Mouse (Mus musculus): ENCODE measurements around the gene Trpv1. TPM values are rescaled to one million over a fixed set of nuclear protein-coding genes. Genes with fewer than 3 reads are reported as not detected.

Gene Trpv1
- polyA plus RNA-seq, 1 experiment from 2014 or later, result not detected

GRCm38 (mm10) chr11:73203895-73204294, 30.2 kb upstream of the Trpv1 start:
- no peaks in the 10 kb centered on the region for H3K9me3 ChIP-seq (replicated peaks)
- no peak for DNase-seq
- no peak overlapping the region for H3K4me2 ChIP-seq
- no peaks in the 10 kb centered on the region for H3K27me3 ChIP-seq
- H3K9ac ChIP-seq, result no peak overlapping the region
- ATAC-seq (ENCODE audit: low read depth), result no peak
- H3K4me1 ChIP-seq (replicated peaks), result peaks cover 10% of the 10 kb centered on the region
- H3K4me3 ChIP-seq (replicated peaks), result no peak overlapping the region
- H3K27ac ChIP-seq, result no peak overlapping the region
- H3K36me3 ChIP-seq, result no peaks in the 10 kb centered on the region
- 75% methylated on average over 8 of the region's 8 CpGs for WGBS (ENCODE audit: insufficient replicate concordance)

GRCm38 (mm10) chr11:73205194-73205593, 28.9 kb upstream of the Trpv1 start:
- H3K9ac ChIP-seq, result no peak overlapping the region
- H3K4me3 ChIP-seq (replicated peaks), result no peak overlapping the region
- H3K36me3 ChIP-seq, result no peaks in the 10 kb centered on the region
- H3K9me3 ChIP-seq (replicated peaks), result no peaks in the 10 kb centered on the region
- WGBS (ENCODE audit: insufficient replicate concordance), result 61% methylated on average over 7 of the region's 7 CpGs
- H3K27me3 ChIP-seq, result no peaks in the 10 kb centered on the region
- no peak for DNase-seq
- no peak overlapping the region for H3K27ac ChIP-seq
- no peak for ATAC-seq (ENCODE audit: low read depth)
- H3K4me1 ChIP-seq (replicated peaks), result peaks cover 2% of the 10 kb centered on the region
- no peak overlapping the region for H3K4me2 ChIP-seq

- WGBS (ENCODE audit: insufficient replicate concordance), result 64% methylated on average over 2 of the region's 2 CpGs
- ATAC-seq (ENCODE audit: low read depth), result no peak
- no peaks in the 10 kb centered on the region for H3K4me1 ChIP-seq (replicated peaks)
- H3K9ac ChIP-seq, result no peak overlapping the region
- H3K4me2 ChIP-seq, result no peak overlapping the region
- no peaks in the 10 kb centered on the region for H3K27me3 ChIP-seq
- H3K9me3 ChIP-seq (replicated peaks), result no peaks in the 10 kb centered on the region
- no peak overlapping the region for H3K27ac ChIP-seq
- no peak overlapping the region for H3K4me3 ChIP-seq (replicated peaks)
- H3K36me3 ChIP-seq, result no peaks in the 10 kb centered on the region
- no peak for DNase-seq
Observed at GRCm38 (mm10) chr11:73207621-73208020, 26.5 kb upstream of the Trpv1 start.

- no peaks in the 10 kb centered on the region for H3K36me3 ChIP-seq
- H3K9me3 ChIP-seq (replicated peaks), result no peaks in the 10 kb centered on the region
- no peak overlapping the region for H3K4me2 ChIP-seq
- 55% methylated on average over 3 of the region's 3 CpGs for WGBS (ENCODE audit: insufficient replicate concordance)
- no peaks in the 10 kb centered on the region for H3K4me1 ChIP-seq (replicated peaks)
- no peak for ATAC-seq (ENCODE audit: low read depth)
- H3K27me3 ChIP-seq, result no peaks in the 10 kb centered on the region
- no peak overlapping the region for H3K27ac ChIP-seq
- DNase-seq, result no peak
- no peak overlapping the region for H3K9ac ChIP-seq
- H3K4me3 ChIP-seq (replicated peaks), result no peak overlapping the region
Observed at GRCm38 (mm10) chr11:73213956-73214355, 20.1 kb upstream of the Trpv1 start.

GRCm38 (mm10) chr11:73219671-73220070, 14.4 kb upstream of the Trpv1 start:
- Histone ChIP-seq H3K4me3 (replicated peaks) (no peak overlapping the region), H3K9me3 (replicated peaks) (no peaks in the 10 kb centered on the region), H3K27ac (no peak overlapping the region), H3K4me1 (replicated peaks) (no peaks in the 10 kb centered on the region), H3K36me3 (no peaks in the 10 kb centered on the region), H3K27me3 (no peaks in the 10 kb centered on the region), H3K4me2 (no peak overlapping the region), H3K9ac (no peak overlapping the region)
- DNase-seq, result no peak
- WGBS (ENCODE audit: insufficient replicate concordance), result 43% methylated on average over 2 of the region's 2 CpGs
- ATAC-seq (ENCODE audit: low read depth), result no peak

GRCm38 (mm10) chr11:73220651-73221050, 13.4 kb upstream of the Trpv1 start:
- H3K27me3 ChIP-seq, result no peaks in the 10 kb centered on the region
- 77% methylated on average over 1 of the region's 1 CpGs for WGBS (ENCODE audit: insufficient replicate concordance)
- H3K9ac ChIP-seq, result no peak overlapping the region
- no peak for ATAC-seq (ENCODE audit: low read depth)
- no peaks in the 10 kb centered on the region for H3K36me3 ChIP-seq
- no peak overlapping the region for H3K4me3 ChIP-seq (replicated peaks)
- no peak for DNase-seq
- H3K4me2 ChIP-seq, result no peak overlapping the region
- no peaks in the 10 kb centered on the region for H3K9me3 ChIP-seq (replicated peaks)
- H3K27ac ChIP-seq, result no peak overlapping the region
- H3K4me1 ChIP-seq (replicated peaks), result no peaks in the 10 kb centered on the region

- no peaks in the 10 kb centered on the region for H3K36me3 ChIP-seq
- no peak for ATAC-seq (ENCODE audit: low read depth)
- no peaks in the 10 kb centered on the region for H3K4me1 ChIP-seq (replicated peaks)
- H3K27me3 ChIP-seq, result no peaks in the 10 kb centered on the region
- no peak overlapping the region for H3K9ac ChIP-seq
- WGBS (ENCODE audit: insufficient replicate concordance), result 30% methylated on average over 5 of the region's 5 CpGs
- no peaks in the 10 kb centered on the region for H3K9me3 ChIP-seq (replicated peaks)
- DNase-seq, result no peak
- no peak overlapping the region for H3K27ac ChIP-seq
- H3K4me2 ChIP-seq, result no peak overlapping the region
- H3K4me3 ChIP-seq (replicated peaks), result no peak overlapping the region
Observed at GRCm38 (mm10) chr11:73222846-73223245, 11.2 kb upstream of the Trpv1 start.

GRCm38 (mm10) chr11:73223966-73224365, 10.1 kb upstream of the Trpv1 start:
- Histone ChIP-seq H3K27ac (no peak overlapping the region), H3K36me3 (no peaks in the 10 kb centered on the region), H3K9ac (no peak overlapping the region), H3K9me3 (replicated peaks) (no peaks in the 10 kb centered on the region), H3K4me3 (replicated peaks) (no peak overlapping the region), H3K27me3 (no peaks in the 10 kb centered on the region), H3K4me1 (replicated peaks) (no peaks in the 10 kb centered on the region), H3K4me2 (no peak overlapping the region)
- 61% methylated on average over 2 of the region's 2 CpGs for WGBS (ENCODE audit: insufficient replicate concordance)
- ATAC-seq (ENCODE audit: low read depth), result no peak
- DNase-seq, result no peak

GRCm38 (mm10) chr11:73225856-73226255, 8.2 kb upstream of the Trpv1 start:
- no peak for DNase-seq
- ATAC-seq (ENCODE audit: low read depth), result no peak
- Histone ChIP-seq H3K4me3 (replicated peaks) (no peak overlapping the region), H3K27me3 (no peaks in the 10 kb centered on the region), H3K36me3 (no peaks in the 10 kb centered on the region), H3K27ac (no peak overlapping the region), H3K4me1 (replicated peaks) (no peaks in the 10 kb centered on the region), H3K9me3 (replicated peaks) (no peaks in the 10 kb centered on the region), H3K4me2 (no peak overlapping the region), H3K9ac (no peak overlapping the region)
- 66% methylated on average over 6 of the region's 6 CpGs for WGBS (ENCODE audit: insufficient replicate concordance)

- no peaks in the 10 kb centered on the region for H3K27me3 ChIP-seq
- no peaks in the 10 kb centered on the region for H3K9me3 ChIP-seq (replicated peaks)
- 56% methylated on average over 5 of the region's 5 CpGs for WGBS (ENCODE audit: insufficient replicate concordance)
- DNase-seq (no peak), ATAC-seq (ENCODE audit: low read depth) (no peak)
- no peaks in the 10 kb centered on the region for H3K4me1 ChIP-seq (replicated peaks)
- no peak overlapping the region for H3K27ac ChIP-seq
- no peak overlapping the region for H3K9ac ChIP-seq
- no peaks in the 10 kb centered on the region for H3K36me3 ChIP-seq
- no peak overlapping the region for H3K4me2 ChIP-seq
- no peak overlapping the region for H3K4me3 ChIP-seq (replicated peaks)
Observed at GRCm38 (mm10) chr11:73228881-73229280, 5.2 kb upstream of the Trpv1 start.

GRCm38 (mm10) chr11:73230081-73230480, 4.0 kb upstream of the Trpv1 start:
- Histone ChIP-seq H3K36me3 (no peaks in the 10 kb centered on the region), H3K4me1 (replicated peaks) (no peaks in the 10 kb centered on the region), H3K4me2 (no peak overlapping the region), H3K9ac (no peak overlapping the region), H3K27ac (no peak overlapping the region), H3K4me3 (replicated peaks) (no peak overlapping the region), H3K9me3 (replicated peaks) (no peaks in the 10 kb centered on the region), H3K27me3 (no peaks in the 10 kb centered on the region)
- 64% methylated on average over 5 of the region's 5 CpGs for WGBS (ENCODE audit: insufficient replicate concordance)
- ATAC-seq (ENCODE audit: low read depth) (no peak), DNase-seq (no peak)

- Histone ChIP-seq H3K4me3 (replicated peaks) (no peak overlapping the region), H3K9me3 (replicated peaks) (no peaks in the 10 kb centered on the region), H3K4me2 (no peak overlapping the region), H3K27me3 (no peaks in the 10 kb centered on the region), H3K9ac (no peak overlapping the region), H3K36me3 (no peaks in the 10 kb centered on the region), H3K27ac (no peak overlapping the region), H3K4me1 (replicated peaks) (no peaks in the 10 kb centered on the region)
- ATAC-seq (ENCODE audit: low read depth) (no peak), DNase-seq (no peak)
- WGBS (ENCODE audit: insufficient replicate concordance), result 37% methylated on average over 2 of the region's 2 CpGs
Observed at GRCm38 (mm10) chr11:73232513-73232912, 1.6 kb upstream of the Trpv1 start.

Measured in liver, embryonic 13.5 days (tissue).